Mouse (Mus musculus) CH12.LX (cell line): ENCODE measurements at regions not wholly inside any gene's neighbourhood (a gene's known extent, or its start where the extent isn't known, plus 50 kb on each side); places are given as distances from the start of the nearest gene placed in this dataset.

Experiments
- DNase-seq: peaks from one replicate; pipeline ENCODE4 v3.0.0-alpha.2; 2013; ENCODE audit errors: extremely low read depth
- H3K27ac ChIP-seq: 2 replicates; pipeline ENCODE4 v1.5.1; 2012; ENCODE audit warnings: low read depth, mild to moderate bottlenecking, control low read depth, moderate library complexity; ENCODE audit not compliant: insufficient read depth
- H3K27me3 ChIP-seq: replicated peaks from 2 replicates; pipeline ENCODE3; 2012; ENCODE audit warnings: inconsistent platforms
- H3K36me3 ChIP-seq, 2 experiments: replicated peaks in 1 of 2; 2 replicates each; pipeline versions ENCODE3 to v1.6.1; 2012; ENCODE audit warnings: inconsistent platforms in 1 of 2, low read length in 1 of 2, mild to moderate bottlenecking in 1 of 2, mixed read lengths in 1 of 2, moderate library complexity in 1 of 2; ENCODE audit not compliant: control insufficient read depth in 1 of 2, insufficient read depth in 1 of 2
- H3K4me1 ChIP-seq, 2 experiments: 2 replicates each; pipeline ENCODE4 v1.6.1; 2012; ENCODE audit warnings: inconsistent platforms in 1 of 2, moderate library complexity in 1 of 2; ENCODE audit not compliant: insufficient read depth in 2 of 2, control insufficient read depth in 1 of 2
- H3K4me2 ChIP-seq: 2 replicates; pipeline ENCODE4 v1.6.1; 2012; ENCODE audit warnings: low read depth, mild to moderate bottlenecking, control low read depth; ENCODE audit not compliant: poor library complexity, insufficient read depth, severe bottlenecking
- H3K4me3 ChIP-seq, 3 experiments: fragments of 150-350 bp in 1 of 3; sonication (generic) in 1 of 3; replicated peaks in 1 of 3; 2 replicates each; pipeline versions ENCODE3 to v1.5.1; 2011 to 2012; ENCODE audit warnings: low read depth in 2 of 3, low read length in 2 of 3, mild to moderate bottlenecking in 2 of 3, moderate library complexity in 2 of 3, control low read depth in 1 of 3, improper control_type of control experiment in 1 of 3, inconsistent platforms in 1 of 3, mixed read lengths in 1 of 3; ENCODE audit not compliant: poor library complexity in 1 of 3
- H3K79me2 ChIP-seq: replicated peaks from 2 replicates; pipeline ENCODE4 v1.6.1; 2012; ENCODE audit warnings: mild to moderate bottlenecking, moderate library complexity; ENCODE audit not compliant: control insufficient read depth, poor library complexity, insufficient read depth, severe bottlenecking; ENCODE audit errors: extremely low read depth
- H3K9ac ChIP-seq: 2 replicates; pipeline ENCODE4 v1.6.1; 2012; ENCODE audit warnings: low read depth, mild to moderate bottlenecking, control low read depth, moderate library complexity; ENCODE audit not compliant: insufficient read depth
- H3K9me3 ChIP-seq: replicated peaks from 2 replicates; pipeline ENCODE3; 2012; ENCODE audit warnings: low read length, inconsistent platforms, mixed read lengths
- CHD1 ChIP-seq: IDR thresholded peaks from 2 replicates; pipeline ENCODE4 v1.6.1; 2012; ENCODE audit warnings: low read depth, low read length, improper control_type of control experiment, inconsistent platforms
- CHD2 ChIP-seq: IDR thresholded peaks from 2 replicates; pipeline ENCODE4 v1.6.1; 2011; ENCODE audit warnings: low read length, improper control_type of control experiment
- CTCF ChIP-seq, 2 experiments: IDR thresholded peaks in 1 of 2; conservative IDR thresholded peaks in 1 of 2; 2 replicates each; pipeline ENCODE4 v1.5.1; 2011 to 2012; ENCODE audit warnings: low read depth in 2 of 2, low read length in 2 of 2, improper control_type of control experiment in 1 of 2, inconsistent platforms in 1 of 2, mild to moderate bottlenecking in 1 of 2, moderate library complexity in 1 of 2
- IRF4 ChIP-seq: IDR thresholded peaks from 2 replicates; pipeline ENCODE4 v1.6.1; 2014; ENCODE audit warnings: low read depth, mild to moderate bottlenecking, inconsistent platforms, low read length, improper control_type of control experiment
- JUN ChIP-seq: IDR thresholded peaks from 2 replicates; pipeline ENCODE4 v1.6.1; 2011; ENCODE audit warnings: low read depth, mild to moderate bottlenecking, low read length, improper control_type of control experiment, moderate library complexity; ENCODE audit not compliant: insufficient read depth
- KAT2A ChIP-seq: IDR thresholded peaks from 2 replicates; pipeline ENCODE4 v1.6.1; 2012; ENCODE audit warnings: low read length, improper control_type of control experiment, inconsistent platforms; ENCODE audit not compliant: insufficient replicate concordance
- MAZ ChIP-seq: IDR thresholded peaks from 2 replicates; pipeline ENCODE4 v1.6.1; 2012; ENCODE audit warnings: low read depth, mild to moderate bottlenecking, inconsistent platforms, low read length, improper control_type of control experiment, moderate library complexity
- MXI1 ChIP-seq: IDR thresholded peaks from 2 replicates; pipeline ENCODE4 v1.6.1; 2011; ENCODE audit warnings: mild to moderate bottlenecking, low read depth, low read length, improper control_type of control experiment
- MYC ChIP-seq: IDR thresholded peaks from 2 replicates; pipeline ENCODE4 v1.6.1; 2011; ENCODE audit warnings: low read depth, mild to moderate bottlenecking, improper control_type of control experiment, low read length
- NELFE ChIP-seq: IDR thresholded peaks from 2 replicates; pipeline ENCODE4 v1.6.1; 2011; ENCODE audit warnings: low read depth, low read length, improper control_type of control experiment
- NRF1 ChIP-seq: IDR thresholded peaks from 2 replicates; pipeline ENCODE4 v1.6.1; 2014; ENCODE audit warnings: low read depth, mild to moderate bottlenecking, inconsistent platforms, low read length, improper control_type of control experiment, moderate library complexity
- POLR2A ChIP-seq: IDR thresholded peaks from 2 replicates; pipeline ENCODE4 v1.6.1; 2011; ENCODE audit warnings: low read depth, mild to moderate bottlenecking, improper control_type of control experiment, low read length
- RAD21 ChIP-seq: IDR thresholded peaks from 2 replicates; pipeline ENCODE4 v1.6.1; 2011; ENCODE audit warnings: low read depth, mild to moderate bottlenecking, low read length, improper control_type of control experiment, moderate library complexity
- SIN3A ChIP-seq: IDR thresholded peaks from 2 replicates; pipeline ENCODE4 v1.6.1; 2012; ENCODE audit warnings: low read length, improper control_type of control experiment, inconsistent platforms
- TBP ChIP-seq: conservative IDR thresholded peaks from 2 replicates; pipeline ENCODE4 v1.6.1; 2011; ENCODE audit warnings: low read depth, low read length, improper control_type of control experiment
- TCF12 ChIP-seq: IDR thresholded peaks from 2 replicates; pipeline ENCODE4 v1.6.1; 2014; ENCODE audit warnings: low read depth, mild to moderate bottlenecking, inconsistent platforms, low read length, improper control_type of control experiment
- UBTF ChIP-seq: IDR thresholded peaks from 2 replicates; pipeline ENCODE4 v1.6.1; 2012; ENCODE audit warnings: low read depth, mild to moderate bottlenecking, inconsistent platforms, low read length, improper control_type of control experiment, moderate library complexity
- USF1 ChIP-seq: IDR thresholded peaks from 2 replicates; pipeline ENCODE4 v1.6.1; 2014; ENCODE audit warnings: low read depth, mild to moderate bottlenecking, inconsistent platforms, low read length, improper control_type of control experiment
- USF2 ChIP-seq: conservative IDR thresholded peaks from 2 replicates; pipeline ENCODE4 v1.6.1; 2011; ENCODE audit warnings: low read depth, low read length, improper control_type of control experiment
- ZC3H11A ChIP-seq: IDR thresholded peaks from 2 replicates; pipeline ENCODE4 v1.6.1; 2012; ENCODE audit warnings: low read depth, mild to moderate bottlenecking, inconsistent platforms, low read length, improper control_type of control experiment
- ZKSCAN1 ChIP-seq: IDR thresholded peaks from 2 replicates; pipeline ENCODE4 v1.6.1; 2012; ENCODE audit warnings: low read depth, inconsistent platforms, low read length, improper control_type of control experiment, borderline replicate concordance
- dilution Hi-C: fragments of 300-500 bp; cut with MboI; formaldehyde crosslinking; loops from 2 replicates; pipeline ENCODE4 v1.14.3; 2020; ENCODE audit warnings: low sequenced_read_pairs; ENCODE audit not compliant: extremely low pct_unique_long_range_greater_than_20kb, extremely low pct_ligation_motif_present
- in situ Hi-C: fragments of 300-500 bp; cut with MboI; formaldehyde crosslinking; loops from 3 replicates; pipeline ENCODE4 v1.14.3; 2019; ENCODE audit warnings: low sequenced_read_pairs, low pct_ligation_motif_present, low pct_unique_long_range_greater_than_20kb, mixed read lengths

- Histone ChIP-seq H3K27me3 (no peaks in the 10 kb centered on the region), H3K4me1 (peaks cover 0 to 2% of the 10 kb centered on the region in 2 experiments; a peak in 1 of 4 replicates), H3K9me3 (no peaks in the 10 kb centered on the region), H3K27ac (no peak overlapping the region), H3K4me3 (no peak overlapping the region), H3K4me2 (no peak overlapping the region), H3K36me3 (no peaks in the 10 kb centered on the region), H3K9ac (no peak overlapping the region), H3K79me2 (no peaks in the 10 kb centered on the region)
- in situ Hi-C loops (no loop called here), dilution Hi-C loops (no loop called here)
- TF ChIP-seq UBTF (no peak), ZKSCAN1 (no peak), NELFE (no peak), CTCF (conservative IDR thresholded peaks at IDR 0.05 in 1 of 2, IDR thresholded peaks at IDR 0.05 in 1 of 2; ENCODE audit: low read depth in 2 of 2, low read length in 2 of 2) (no peak), USF1 (no peak), NRF1 (no peak), POLR2A (no peak), JUN (no peak), TBP (no peak), MXI1 (no peak), TCF12 (no peak)
- no peak for DNase-seq
Observed at GRCm38 (mm10) chr1:57075221-57075620, 96.8 kb upstream of the Satb2 start.

GRCm38 (mm10) chr1:57076696-57077095 lies 98.2 kb upstream of the Satb2 start:
- in situ Hi-C loops, result no loop called here
- dilution Hi-C loops, result no loop called here
- TF ChIP-seq TCF12 (no peak), MAZ (no peak), CHD1 (no peak), RAD21 (no peak), NELFE (no peak), UBTF (no peak), SIN3A (no peak), CHD2 (no peak), KAT2A (no peak), USF1 (no peak), MYC (no peak), NRF1 (no peak), IRF4 (no peak), USF2 (no peak), ZC3H11A (no peak), MXI1 (no peak)
- TF ChIP-seq, all 38 proteins: peak for 0

More at GRCm38 (mm10) chr1:57076696-57077095, 98.2 kb upstream of the Satb2 start:
- Histone ChIP-seq H3K79me2 (no peaks in the 10 kb centered on the region), H3K4me1 (peaks cover 0 to 3% of the 10 kb centered on the region in 2 experiments; a peak in 1 of 4 replicates), H3K4me3 (no peak overlapping the region), H3K9me3 (no peaks in the 10 kb centered on the region), H3K27me3 (no peaks in the 10 kb centered on the region), H3K9ac (no peak overlapping the region), H3K4me2 (no peak overlapping the region), H3K27ac (no peak overlapping the region), H3K36me3 (no peaks in the 10 kb centered on the region)
- DNase-seq, result no peak
